ENCODE assay signal across 8 mouse cellular contexts in genomic region chr2:26586294-26587043, GRCm38 (mm10). TPM values are rescaled to one million over a fixed set of nuclear protein-coding genes. Genes with fewer than 3 reads are reported as not detected.
A peak's percentile ranks its signal among the peaks of the same experiment; 100 is the strongest.
DNase-seq lines count a peak whose midpoint lies in the region; ATAC-seq and TF ChIP-seq lines count a peak whose summit lies in the region.

TSS of gene Gm20532 (plus strand) at chr2:26586639.

- no peak within 1 kb of the TSS for H3K4me3 ChIP-seq in myocyte
- H3K4me3 ChIP-seq in stomach, embryonic 16.5 days (replicated peaks; ENCODE audit: low read length) = peak within 1 kb of the TSS; percentile 67

- under 1% methylated on average over 64 of the region's 65 CpGs for WGBS in stomach, embryonic 16.5 days

- H3ac ChIP-seq in myocyte (ENCODE audit: control insufficient read depth, insufficient read length) = no peak within 1 kb of the TSS

- H3K27me3 ChIP-seq in myocyte (ENCODE audit: control insufficient read depth, insufficient read depth, insufficient read length) = peaks cover 25% of the 10 kb centered on the region
- H3K27me3 ChIP-seq in stomach, embryonic 16.5 days (ENCODE audit: control insufficient read depth, insufficient read depth, low read length) = no peaks in the 10 kb centered on the region

- H3K79me2 ChIP-seq in myocyte (ENCODE audit: control insufficient read depth, insufficient read depth) = no peaks in the 10 kb centered on the region

- H3K9me3 ChIP-seq in stomach, embryonic 16.5 days (replicated peaks; ENCODE audit: control insufficient read depth, low read length) = no peaks in the 10 kb centered on the region

- DNase-seq in spleen, adult 18-20 months = peak; percentile 42 to 67
- DNase-seq in spleen, adult 12 weeks (ENCODE audit: low spot score) = no peak
- DNase-seq in cerebellum, postnatal 4 days (ENCODE audit: low spot score in 2 of 2) = peak; percentile 64 to 83
- DNase-seq in gastrocnemius, postnatal 4 days (ENCODE audit: low spot score in 2 of 2) = peak; percentile 60 to 68
- peak; percentile 59 for DNase-seq in kidney, adult 9 months
- DNase-seq in liver = peak; percentile 78

- no peaks in the 10 kb centered on the region for H3K36me3 ChIP-seq in myocyte (ENCODE audit: control insufficient read depth, insufficient read depth)
- H3K36me3 ChIP-seq in stomach, embryonic 16.5 days (ENCODE audit: control insufficient read depth, insufficient read depth, low read length) = no peaks in the 10 kb centered on the region

- peak; percentile 25 for TF ChIP-seq POLR2A in myocyte (IDR thresholded peaks at IDR 0.05; ENCODE audit: insufficient read length, low read depth)

- H3K27ac ChIP-seq in stomach, embryonic 16.5 days (ENCODE audit: low read length) = peak within 1 kb of the TSS; percentile 62

- peak within 1 kb of the TSS; percentile 58 for H3K4me2 ChIP-seq in myocyte (ENCODE audit: low read depth)
- H3K4me2 ChIP-seq in stomach, embryonic 16.5 days (ENCODE audit: low read depth, low read length) = peak within 1 kb of the TSS; percentile 79

- peak; percentile 67 for ATAC-seq in stomach, embryonic 16.5 days (ENCODE audit: insufficient read depth, low FRiP score)

- peaks cover 6% of the 10 kb centered on the region; the same call in 1 of the 2 replicates for H3K4me1 ChIP-seq in stomach, embryonic 16.5 days (ENCODE audit: control insufficient read depth, insufficient read depth, low read length)

- peak within 1 kb of the TSS; percentile 84 for H3K9ac ChIP-seq in stomach, embryonic 16.5 days (ENCODE audit: low read length)

TF ChIP-seq in myocyte, 11 proteins besides CTCF, POLR2A, EP300 and RAD21:
- no peak for TF ChIP-seq MAX (IDR thresholded peaks at IDR 0.05; ENCODE audit: low read depth)
- no peak for TF ChIP-seq MYOD1 (IDR thresholded peaks at IDR 0.05; ENCODE audit: control insufficient read depth in 1 of 3, insufficient read length in 2 of 3, low read depth in 2 of 3)
- no peak for TF ChIP-seq REST (IDR thresholded peaks at IDR 0.05; ENCODE audit: insufficient read depth, insufficient read length)
- no peak for TF ChIP-seq POLR2AphosphoS2 (IDR thresholded peaks at IDR 0.05; ENCODE audit: insufficient read length, low read depth)
- peak; percentile 81 for TF ChIP-seq USF1 (IDR thresholded peaks at IDR 0.05; ENCODE audit: low read depth)
- no peak for TF ChIP-seq E2F4 (IDR thresholded peaks at IDR 0.05; ENCODE audit: insufficient read depth)
- TF ChIP-seq TCF3 (IDR thresholded peaks at IDR 0.05; ENCODE audit: insufficient read length, low read depth) = no peak

RNA-seq across cellular contexts. Expression of gene Gm20532, which starts in this region (rescaled TPM):
- not detected for total RNA-seq in gastrocnemius, postnatal 4 days (2021)
- not detected for polyA plus RNA-seq in myocyte (2012; fragmentation: generic; extraction: Trizol)
- polyA plus RNA-seq in stomach, embryonic 16.5 days (2015; fragmentation: Nextera tagmentation; extraction: Ambion mirVana) = not detected in 2 replicates

Comparison
In these comparisons a context has a peak if more than half of its experiments do, and no peak if none do; other contexts are left out.
1. Peak in DNase-seq in gastrocnemius, postnatal 4 days; RNA of the gene not detected or under 1 TPM.
2. Peak in ATAC-seq, H3K4me3 ChIP-seq, H3K27ac ChIP-seq, H3K9ac ChIP-seq and H3K4me2 ChIP-seq in stomach, embryonic 16.5 days; RNA of the gene not detected or under 1 TPM.